ENCODE assay signal across 9 mouse cellular contexts in the genomic region with DNA sequence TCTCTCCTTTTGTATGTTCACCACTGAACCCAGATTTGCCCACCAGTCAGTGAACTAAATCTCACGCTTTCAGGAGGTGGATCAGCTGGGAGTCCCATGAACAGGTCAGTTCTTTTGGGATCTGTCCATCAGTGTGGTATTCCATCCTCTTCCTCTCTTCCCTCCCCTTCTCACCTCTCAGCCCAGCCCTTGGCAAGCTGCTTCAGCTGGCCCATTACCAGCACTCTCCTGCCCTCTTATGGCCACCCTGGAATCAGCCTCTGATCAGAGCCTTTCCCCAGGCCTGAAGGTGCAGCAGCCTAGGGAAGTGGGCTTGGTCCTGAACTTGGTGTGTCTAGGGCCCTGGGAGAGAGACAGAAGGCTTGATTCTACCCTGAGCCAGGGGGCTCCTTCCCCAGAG. TPM values are rescaled to one million over a fixed set of nuclear protein-coding genes. Genes with fewer than 3 reads are reported as not detected.
DNase-seq lines count a peak whose midpoint lies in the region; ATAC-seq lines count a peak whose summit lies in the region.
"Had no signal": no experiment of that assay in that cellular context is flagged by ENCODE, and none has a peak within 500 bp of the region (broad histone marks: within the 10 kb centered on the region; RNA-seq: fewer than 3 reads in every experiment).

No protein-coding gene starts in this region.

- H3K9me3 ChIP-seq in limb, embryonic 13.5 days: no peaks in the 10 kb centered on the region
- H3K9me3 ChIP-seq in neural tube, embryonic 15.5 days (replicated peaks): no peaks in the 10 kb centered on the region
- H3K9me3 ChIP-seq: embryonic facial prominence, embryonic 12.5 days had no signal

- H3K27ac ChIP-seq in limb, embryonic 13.5 days: no peak overlapping the region
- H3K27ac ChIP-seq in neural tube, embryonic 15.5 days (replicated peaks): no peak overlapping the region
- H3K27ac ChIP-seq: embryonic facial prominence, embryonic 12.5 days had no signal

- 41% methylated on average over 1 of the region's 1 CpGs for WGBS in limb, embryonic 13.5 days
- 55% methylated on average over 1 of the region's 1 CpGs for WGBS in neural tube, embryonic 15.5 days

- H3K27me3 ChIP-seq in limb, embryonic 13.5 days: peaks cover 31% of the 10 kb centered on the region
- peaks cover 30% of the 10 kb centered on the region for H3K27me3 ChIP-seq in neural tube, embryonic 15.5 days (replicated peaks)
- H3K27me3 ChIP-seq: embryonic facial prominence, embryonic 12.5 days had no signal

- peak; percentile 19; the same call in 1 of the 2 replicates for ATAC-seq in limb, embryonic 13.5 days (ENCODE audit: low FRiP score, low read depth)
- peak; percentile 58 for ATAC-seq in neural tube, embryonic 15.5 days (ENCODE audit: low FRiP score)

- peak; percentile 51 to 66 for DNase-seq in urinary bladder, adult 18-20 months (ENCODE audit: low spot score in 2 of 2)
- no peak for DNase-seq in urinary bladder, postnatal 10 days (ENCODE audit: low spot score)
- peak; percentile 90 to 94 for DNase-seq in cerebellum, postnatal 14 days
- peak; percentile 66 for DNase-seq in gastrocnemius, postnatal 10 days
- DNase-seq in kidney, adult 18-20 months: peak; percentile 73
- peak; percentile 56 to 73 for DNase-seq in urinary bladder, postnatal 36 days (ENCODE audit: low spot score in 2 of 2)

- no peak overlapping the region for H3K4me2 ChIP-seq in limb, embryonic 13.5 days (replicated peaks)
- no peak overlapping the region for H3K4me2 ChIP-seq in neural tube, embryonic 15.5 days
- H3K4me2 ChIP-seq: embryonic facial prominence, embryonic 12.5 days had no signal

- no peak overlapping the region for H3K9ac ChIP-seq in limb, embryonic 13.5 days
- H3K9ac ChIP-seq in neural tube, embryonic 15.5 days (replicated peaks): no peak overlapping the region
- H3K9ac ChIP-seq: embryonic facial prominence, embryonic 12.5 days had no signal

- H3K4me1 ChIP-seq in limb, embryonic 13.5 days: no peaks in the 10 kb centered on the region
- H3K4me1 ChIP-seq in neural tube, embryonic 15.5 days: peaks cover 23% of the 10 kb centered on the region

- no peak overlapping the region for H3K4me3 ChIP-seq in limb, embryonic 13.5 days
- no peak overlapping the region for H3K4me3 ChIP-seq in neural tube, embryonic 15.5 days (replicated peaks)
- H3K4me3 ChIP-seq: embryonic facial prominence, embryonic 12.5 days had no signal

- H3K36me3 ChIP-seq in limb, embryonic 13.5 days: no peaks in the 10 kb centered on the region
- no peaks in the 10 kb centered on the region for H3K36me3 ChIP-seq in neural tube, embryonic 15.5 days
- H3K36me3 ChIP-seq: embryonic facial prominence, embryonic 12.5 days had no signal

RNA-seq across cellular contexts. Expression of a gene that starts 42.4 kb away (rescaled TPM):
- 1 to 10 TPM; 2.2 to 4.8 TPM for total RNA-seq in gastrocnemius, postnatal 10 days (2021)
- polyA plus RNA-seq in limb, embryonic 13.5 days (2015; fragmentation: Nextera tagmentation; extraction: Ambion mirVana): 0.72 and 0.81 TPM in 2 replicates
- polyA plus RNA-seq in neural tube, embryonic 15.5 days (2015; fragmentation: Nextera tagmentation; extraction: Ambion mirVana): 0.41 and 0.59 TPM in 2 replicates
